Mouse (Mus musculus) cerebellum, adult 2 months (tissue): ENCODE measurements around the gene Spen.

Experiments used
- CTCF ChIP-seq: fragments of 200-500 bp; IDR thresholded peaks from 2 replicates; pipeline ENCODE4 v1.5.1; 2011; ENCODE audit warnings: low read depth, mild to moderate bottlenecking, control low read depth, low read length, moderate library complexity, borderline replicate concordance; ENCODE audit not compliant: insufficient read depth
- POLR2A ChIP-seq: fragments of 200-500 bp; IDR thresholded peaks from 2 replicates; pipeline ENCODE4 v1.6.1; 2011; ENCODE audit warnings: low read length, control low read depth, borderline replicate concordance; ENCODE audit not compliant: insufficient read depth

- TF ChIP-seq CTCF: no peak
- TF ChIP-seq POLR2A: peak; percentile 58
Observed at GRCm38 (mm10) chr4:141546334-141547200, 8.2 kb upstream of the Spen start.
